Mouse (Mus musculus) kidney, embryonic 16.5 days (tissue): Measurements from ENCODE around the gene Fam57b. TPM values are rescaled to one million over a fixed set of nuclear protein-coding genes. Genes with fewer than 3 reads are reported as not detected.

ENCODE experiments used
- ATAC-seq: fragments of 200-750 bp; cut with Nextera tagmentation; 2 replicates; pipeline ENCODE4 v1.8.0; 2017; ENCODE audit warnings: moderate TSS enrichment; ENCODE audit not compliant: low FRiP score, low TSS enrichment
- H3K27ac ChIP-seq: fragments of 300-500 bp; sonication (generic); 2 replicates; pipeline ENCODE4 v1.5.1; 2014; ENCODE audit warnings: low read length
- H3K27me3 ChIP-seq: fragments of 300-500 bp; sonication (generic); 2 replicates; pipeline ENCODE4 v1.6.1; 2014; ENCODE audit warnings: low read length, control low read depth, mixed read lengths; ENCODE audit not compliant: insufficient read depth
- H3K36me3 ChIP-seq: fragments of 300-500 bp; sonication (generic); 2 replicates; pipeline ENCODE4 v1.6.1; 2014; ENCODE audit warnings: low read length, control low read depth, mixed read lengths; ENCODE audit not compliant: insufficient read depth
- H3K4me1 ChIP-seq: fragments of 300-500 bp; sonication (generic); 2 replicates; pipeline ENCODE4 v1.6.1; 2014; ENCODE audit warnings: low read length, control low read depth, mixed read lengths; ENCODE audit not compliant: insufficient read depth
- H3K4me2 ChIP-seq: fragments of 300-500 bp; sonication (generic); replicated peaks from 2 replicates; pipeline ENCODE4 v1.6.1; 2014; ENCODE audit warnings: low read depth, low read length
- H3K4me3 ChIP-seq: fragments of 300-500 bp; sonication (generic); 2 replicates; pipeline ENCODE4 v1.5.1; 2014; ENCODE audit warnings: mild to moderate bottlenecking, low read length
- H3K9ac ChIP-seq: fragments of 300-500 bp; sonication (generic); replicated peaks from 2 replicates; pipeline ENCODE4 v1.6.1; 2014; ENCODE audit warnings: low read length
- H3K9me3 ChIP-seq: fragments of 300-500 bp; sonication (generic); 2 replicates; pipeline ENCODE4 v1.6.1; 2016; ENCODE audit warnings: low read length, control low read depth
- WGBS: fragments of 180-500 bp; shearing (Covaris S2); extraction: QIAGEN DNeasy Blood & Tissue Kit; methylation state at CpG from one replicate; pipeline ENCODE4 v1.1.7; 2014; 5-methylcytosine and 5-hydroxymethylcytosine counted together
- polyA plus RNA-seq: library from polyadenylated mRNA; unstranded; fragments of >200 nt; fragmentation: Nextera tagmentation; extraction: Ambion mirVana; gene quantifications from 2 replicates; pipeline ENCODE4 v1.2.1, GENCODE M21; 2015

Gene Fam57b
- polyA plus RNA-seq, 1 experiment from 2014 or later, result 0.52 TPM

DNA sequence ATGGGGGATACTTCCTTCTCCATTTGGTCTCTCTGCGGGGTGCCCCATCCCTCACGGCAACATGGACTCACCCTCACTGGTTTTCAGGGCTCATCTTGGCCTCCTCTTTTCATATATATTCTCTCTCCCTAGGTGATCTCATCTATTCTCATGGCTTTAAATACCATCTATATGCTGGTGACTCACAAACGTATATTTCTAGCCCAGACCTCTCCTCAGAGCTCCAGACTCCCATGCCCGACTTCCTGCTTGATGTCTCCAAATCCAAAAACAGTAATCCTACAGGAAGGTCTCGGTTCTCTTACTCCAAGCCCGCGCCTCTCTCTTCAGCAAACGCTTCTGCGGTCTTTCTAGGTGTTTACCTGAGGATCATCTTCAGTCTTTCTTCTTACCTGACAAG is 45.8 kb downstream of the Fam57b start:
- 79% methylated on average over 9 of the region's 9 CpGs for WGBS

DNA sequence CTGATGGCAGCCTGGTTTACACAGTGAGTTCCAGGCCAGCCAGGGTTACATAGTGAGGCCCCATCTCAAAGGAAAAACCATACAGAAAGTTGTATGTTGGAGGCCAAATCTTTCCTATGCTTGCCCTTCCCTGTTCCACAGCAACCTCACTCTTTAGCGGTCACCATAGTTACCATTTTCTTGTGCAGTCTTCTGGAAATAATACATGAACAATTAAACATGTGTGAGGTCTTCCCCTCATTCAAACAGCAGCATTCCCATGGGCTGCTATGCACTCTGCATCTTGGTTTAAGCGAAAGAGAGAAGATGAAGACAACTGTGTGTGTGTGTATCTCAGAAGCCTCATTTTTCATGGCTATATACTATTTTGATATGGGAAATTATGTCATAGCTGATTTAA is 48.0 kb downstream of the Fam57b start:
- no peak overlapping the region for H3K4me2 ChIP-seq
- ATAC-seq, result no peak
- no peaks in the 10 kb centered on the region for H3K36me3 ChIP-seq
- 88% methylated on average over 2 of the region's 2 CpGs for WGBS
- no peak overlapping the region for H3K4me3 ChIP-seq
- peaks cover 14% of the 10 kb centered on the region for H3K4me1 ChIP-seq
- H3K27me3 ChIP-seq, result peaks cover 15% of the 10 kb centered on the region
- H3K27ac ChIP-seq, result no peak overlapping the region
- peaks cover 3% of the 10 kb centered on the region; the same call in 1 of the 2 replicates for H3K9me3 ChIP-seq
- no peak overlapping the region for H3K9ac ChIP-seq

More for the DNA sequence above, 45.8 kb downstream of the Fam57b start:
- Histone ChIP-seq H3K4me1 (peaks cover 11% of the 10 kb centered on the region), H3K9ac (no peak overlapping the region), H3K36me3 (no peaks in the 10 kb centered on the region), H3K4me2 (no peak overlapping the region), H3K9me3 (peaks cover 3% of the 10 kb centered on the region; the same call in 1 of the 2 replicates), H3K27me3 (peaks cover 3% of the 10 kb centered on the region), H3K27ac (no peak overlapping the region), H3K4me3 (no peak overlapping the region)
- ATAC-seq, result no peak

DNA sequence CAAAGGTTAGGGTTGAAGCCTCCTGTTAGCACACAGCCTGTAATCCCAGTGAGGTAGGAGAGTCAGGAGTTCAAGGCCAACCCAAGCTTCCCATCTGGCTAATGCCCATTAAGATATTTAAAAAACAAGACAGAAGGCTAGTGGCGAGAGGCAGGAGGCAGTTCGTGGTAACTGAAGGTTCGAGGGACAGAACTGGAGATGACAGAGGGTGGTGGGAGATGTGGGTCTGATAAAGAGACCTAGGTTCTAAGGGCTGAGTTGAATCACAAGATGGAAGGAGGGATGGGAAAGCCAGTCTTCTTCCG is 49.6 kb downstream of the Fam57b start, which contains the start of gene Doc2a:
Gene Doc2a, plus strand, starts transcription at position 301 of the 305 bp plus-strand sequence.
- no peak within 1 kb of the TSS for H3K27ac ChIP-seq
- H3K36me3 ChIP-seq, result peaks cover under 1% of the 10 kb centered on the region; the same call in 1 of the 2 replicates
- peak within 1 kb of the TSS; percentile 99 for H3K4me2 ChIP-seq
- H3K9ac ChIP-seq, result peak within 1 kb of the TSS; percentile 74
- 26% methylated on average over 4 of the region's 4 CpGs for WGBS
- peak within 1 kb of the TSS; percentile 57 for H3K4me3 ChIP-seq
- H3K9me3 ChIP-seq, result no peaks in the 10 kb centered on the region
- ATAC-seq, result no peak
- peaks cover 22% of the 10 kb centered on the region for H3K4me1 ChIP-seq
- H3K27me3 ChIP-seq, result peaks cover 15% of the 10 kb centered on the region

DNA sequence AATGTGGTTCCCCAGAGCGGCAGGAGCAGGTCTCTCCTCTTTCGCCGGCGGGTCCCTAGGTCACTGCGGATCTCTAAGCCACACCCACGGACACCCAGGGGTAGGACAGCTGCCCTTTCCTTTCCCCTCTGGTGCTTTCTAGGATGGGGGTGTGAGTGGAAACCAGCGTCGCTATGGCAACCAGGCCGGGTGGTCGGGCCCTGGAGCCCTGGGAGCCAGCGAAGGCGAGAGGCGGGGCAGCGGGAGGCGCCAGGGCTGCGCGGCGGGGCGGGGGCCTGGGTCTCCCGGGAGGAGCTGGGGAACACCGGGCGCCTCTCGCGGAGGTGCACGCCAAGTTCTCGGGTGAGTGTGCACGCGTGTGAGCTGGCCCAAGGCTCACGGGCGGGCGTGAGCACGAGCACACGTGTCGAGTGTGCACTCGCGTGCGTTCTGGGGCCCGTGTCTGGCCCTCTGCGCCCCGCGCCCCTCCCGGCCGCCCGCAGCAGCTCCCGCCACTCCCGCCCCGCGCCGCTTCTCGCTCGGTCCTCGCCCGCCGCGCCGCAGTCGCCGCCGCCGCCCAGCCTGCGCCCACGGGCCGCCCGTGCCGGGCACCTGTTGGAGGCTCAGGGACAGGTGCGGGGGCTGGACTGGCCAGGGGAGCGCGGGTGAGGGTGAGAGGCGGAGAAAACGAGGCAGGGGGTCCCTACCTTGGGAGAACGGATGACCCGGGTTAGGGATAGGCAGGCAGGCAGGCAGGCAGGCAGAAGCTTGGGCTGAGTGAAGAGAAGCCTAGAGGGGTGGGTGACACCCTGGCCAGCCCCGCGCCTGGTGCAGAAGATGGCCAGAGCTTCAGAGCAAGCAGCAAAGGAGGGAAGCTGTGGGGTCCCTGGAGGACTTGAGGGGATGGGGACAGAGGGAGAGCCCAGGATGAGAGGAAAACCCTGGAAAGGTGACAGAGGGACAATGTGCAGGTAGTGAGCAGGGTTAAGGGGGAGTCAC is 50.2 kb downstream of the Fam57b start:
- Histone ChIP-seq H3K36me3 (peaks cover 7% of the 10 kb centered on the region), H3K4me3 (peak overlapping the region; percentile 57), H3K4me2 (peak overlapping the region; percentile 99), H3K9me3 (no peaks in the 10 kb centered on the region), H3K27me3 (peaks cover 15% of the 10 kb centered on the region), H3K27ac (no peak overlapping the region), H3K9ac (peak overlapping the region; percentile 74), H3K4me1 (peaks cover 22% of the 10 kb centered on the region)
- WGBS, result under 1% methylated on average over 48 of the region's 74 CpGs
- peak; percentile 40 for ATAC-seq

DNA sequence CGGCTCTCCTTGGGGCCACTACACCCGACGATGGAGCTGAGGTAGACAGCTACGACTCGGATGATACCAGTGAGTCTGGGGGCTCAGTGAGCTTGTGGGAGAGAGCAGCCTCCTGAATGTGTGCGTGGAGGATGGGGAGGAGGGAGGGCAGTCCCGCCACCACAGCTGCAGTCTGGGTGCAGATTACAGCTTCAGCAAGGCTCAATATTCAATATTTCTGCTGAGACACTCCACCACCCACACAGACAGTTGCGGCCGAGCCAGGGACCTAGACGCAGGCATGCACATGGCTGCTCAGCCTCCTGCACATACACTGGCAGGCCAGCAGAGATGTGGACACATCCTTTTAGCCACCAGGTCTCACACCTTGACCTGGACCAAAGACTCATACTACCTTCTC is 51.3 kb downstream of the Fam57b start:
- WGBS, result 18% methylated on average over 10 of the region's 10 CpGs
- peaks cover 15% of the 10 kb centered on the region for H3K36me3 ChIP-seq

DNA sequence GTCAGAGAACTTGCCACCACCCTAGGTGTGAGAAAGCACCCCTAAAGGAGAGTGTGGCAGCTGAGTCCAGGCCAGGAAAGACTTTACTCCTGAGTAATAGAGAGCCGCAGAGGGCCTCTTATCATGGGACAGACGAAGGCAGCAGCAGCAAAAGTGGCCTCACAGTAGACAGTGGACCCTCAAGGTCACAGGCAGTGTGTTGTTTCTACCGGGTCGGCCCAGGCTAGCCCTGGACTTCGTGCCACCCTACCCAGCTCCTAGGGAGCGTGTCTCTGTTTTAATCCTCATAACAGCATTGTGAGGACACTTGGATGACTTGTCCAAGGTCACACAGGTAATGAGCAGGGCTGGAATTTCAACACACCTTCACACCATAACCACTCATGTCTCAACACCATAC is 52.7 kb downstream of the Fam57b start:
- Histone ChIP-seq H3K9ac (no peak overlapping the region), H3K27me3 (peaks cover 15% of the 10 kb centered on the region), H3K36me3 (peaks cover 26% of the 10 kb centered on the region), H3K4me3 (no peak overlapping the region), H3K9me3 (no peaks in the 10 kb centered on the region), H3K4me1 (peaks cover 22% of the 10 kb centered on the region), H3K27ac (no peak overlapping the region), H3K4me2 (no peak overlapping the region)
- 83% methylated on average over 6 of the region's 6 CpGs for WGBS
- ATAC-seq, result no peak

More for the DNA sequence above, 51.3 kb downstream of the Fam57b start:
- H3K4me3 ChIP-seq, result peak overlapping the region; percentile 57
- H3K9me3 ChIP-seq, result no peaks in the 10 kb centered on the region
- H3K4me1 ChIP-seq, result peaks cover 22% of the 10 kb centered on the region
- no peak for ATAC-seq
- peak overlapping the region; percentile 74 for H3K9ac ChIP-seq
- H3K27me3 ChIP-seq, result peaks cover 15% of the 10 kb centered on the region
- H3K4me2 ChIP-seq, result peak overlapping the region; percentile 99
- H3K27ac ChIP-seq, result no peak overlapping the region

DNA sequence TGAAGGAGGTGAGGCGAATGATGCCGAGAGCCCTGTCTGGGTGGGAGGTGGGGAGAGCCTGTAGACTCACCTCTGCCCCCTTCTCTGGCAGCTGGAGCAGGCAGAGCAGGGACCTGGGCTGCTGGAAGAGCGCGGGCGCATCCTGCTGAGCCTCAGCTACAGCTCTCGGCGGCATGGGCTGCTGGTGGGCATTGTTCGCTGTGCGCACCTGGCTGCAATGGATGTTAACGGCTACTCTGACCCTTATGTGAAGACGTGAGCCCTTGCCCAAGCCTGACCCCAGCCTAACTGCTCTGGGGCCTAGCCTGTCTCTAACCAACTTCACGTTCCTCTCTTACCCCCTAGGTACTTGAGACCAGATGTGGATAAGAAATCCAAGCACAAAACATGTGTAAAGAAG is 53.7 kb downstream of the Fam57b start:
- ATAC-seq, result no peak
- WGBS, result 25% methylated on average over 11 of the region's 12 CpGs

DNA sequence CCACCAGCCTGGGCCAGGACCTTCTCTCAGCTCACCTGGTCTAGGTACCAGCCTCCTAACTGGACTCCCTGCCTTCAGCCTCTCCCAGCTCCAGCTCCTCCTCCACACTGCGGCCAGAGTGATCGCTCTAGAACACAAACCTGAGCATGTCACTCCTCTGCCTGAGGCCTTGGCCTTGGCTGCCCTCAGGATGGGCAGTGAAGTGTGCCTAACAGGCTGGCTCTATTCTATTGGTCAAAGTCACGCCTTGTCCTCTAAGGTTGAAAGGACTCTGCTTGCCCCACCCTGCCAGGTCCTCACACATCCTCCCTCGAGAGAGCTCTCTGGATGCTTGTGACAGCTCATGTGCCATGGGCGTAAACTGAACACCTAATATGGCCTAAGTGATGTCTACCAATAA is 56.0 kb downstream of the Fam57b start:
- WGBS, result 61% methylated on average over 5 of the region's 5 CpGs
- Histone ChIP-seq H3K9me3 (no peaks in the 10 kb centered on the region), H3K27ac (no peak overlapping the region), H3K4me3 (no peak overlapping the region), H3K36me3 (peaks cover 41% of the 10 kb centered on the region), H3K4me2 (no peak overlapping the region), H3K4me1 (peaks cover 9% of the 10 kb centered on the region), H3K9ac (no peak overlapping the region), H3K27me3 (peaks cover 11% of the 10 kb centered on the region)
- peak; percentile 29 for ATAC-seq

More for the DNA sequence above, 53.7 kb downstream of the Fam57b start:
- Histone ChIP-seq H3K27me3 (peaks cover 15% of the 10 kb centered on the region), H3K9ac (no peak overlapping the region), H3K9me3 (no peaks in the 10 kb centered on the region), H3K36me3 (peaks cover 26% of the 10 kb centered on the region), H3K4me3 (no peak overlapping the region), H3K27ac (no peak overlapping the region), H3K4me2 (no peak overlapping the region), H3K4me1 (peaks cover 22% of the 10 kb centered on the region)

DNA sequence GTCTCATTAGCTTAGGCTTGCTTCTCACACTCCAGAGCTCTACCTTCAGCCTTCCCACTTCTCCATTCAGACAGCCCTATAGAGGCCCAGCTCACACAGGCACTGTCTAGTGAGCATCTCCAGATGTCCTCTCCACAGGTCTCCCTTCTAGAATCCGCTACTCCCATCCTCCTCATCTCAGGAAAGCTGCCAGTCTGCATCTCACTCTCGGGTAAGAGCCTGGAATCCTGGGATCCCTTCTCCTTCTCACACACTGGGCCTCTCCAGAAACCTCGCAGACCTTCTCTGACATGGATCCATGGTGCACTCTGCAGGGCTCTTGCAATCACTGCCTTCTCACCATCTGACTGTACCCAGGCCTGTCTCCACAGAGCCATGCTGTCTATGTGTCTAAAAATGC is 58.2 kb downstream of the Fam57b start:
- H3K9ac ChIP-seq, result no peak overlapping the region
- no peak overlapping the region for H3K27ac ChIP-seq
- H3K27me3 ChIP-seq, result no peaks in the 10 kb centered on the region
- H3K4me3 ChIP-seq, result no peak overlapping the region
- H3K4me2 ChIP-seq, result no peak overlapping the region
- H3K36me3 ChIP-seq, result peaks cover 50% of the 10 kb centered on the region
- 82% methylated on average over 3 of the region's 3 CpGs for WGBS
- peaks cover 8% of the 10 kb centered on the region for H3K4me1 ChIP-seq
- H3K9me3 ChIP-seq, result no peaks in the 10 kb centered on the region
- ATAC-seq, result no peak
